Mouse (Mus musculus): Measurements from ENCODE around the gene Ubr7.
A peak's percentile ranks its signal among the peaks of the same experiment; 100 is the strongest.

The Ubr7 gene

GRCm38 (mm10) chr12:102757689-102758402 is at the start of gene Ubr7, which contains the start of the genes Gm28051 and Gon7:
Gene Ubr7 (plus strand): TSS chr12:102757967.
Gene Gm28051 (minus strand): TSS chr12:102757765.
Gene Gon7 (minus strand): TSS chr12:102757803.
- DNase-seq (ENCODE audit: low read depth, low spot score): peak; percentile 97

- DNase-seq (ENCODE audit: low read depth, low spot score): no peak
Measured at GRCm38 (mm10) chr12:102708220-102708619, 49.5 kb upstream of the Ubr7 start.

GRCm38 (mm10) chr12:102709896-102710295 is 47.9 kb upstream of the Ubr7 start:
- DNase-seq (ENCODE audit: low read depth, low spot score): no peak

GRCm38 (mm10) chr12:102710851-102711375 is 46.9 kb upstream of the Ubr7 start:
- DNase-seq (ENCODE audit: low read depth, low spot score): no peak

- DNase-seq (ENCODE audit: low read depth, low spot score): no peak
Measured at GRCm38 (mm10) chr12:102713153-102713865, 44.5 kb upstream of the Ubr7 start.

DNA sequence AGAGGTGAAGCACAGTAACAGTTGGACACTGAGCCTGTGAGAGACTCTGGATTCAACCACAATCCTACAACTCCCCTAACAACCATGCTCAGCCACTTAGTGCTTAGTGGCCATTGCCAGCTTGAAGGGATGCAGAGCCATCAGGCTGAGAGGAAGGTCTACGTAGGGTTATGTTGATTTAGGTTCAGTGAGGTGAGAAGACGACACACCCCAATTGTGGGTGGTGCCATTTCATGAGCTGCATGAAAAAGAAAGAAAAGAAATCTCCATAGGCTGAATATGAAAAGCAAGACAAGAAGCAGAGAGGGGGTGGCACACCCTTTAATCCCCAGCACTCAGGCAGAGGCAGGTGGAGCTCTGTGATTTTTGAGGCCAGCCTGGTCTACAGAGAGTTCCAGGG is 43.7 kb upstream of the Ubr7 start:
- DNase-seq (ENCODE audit: low read depth, low spot score): no peak

DNA sequence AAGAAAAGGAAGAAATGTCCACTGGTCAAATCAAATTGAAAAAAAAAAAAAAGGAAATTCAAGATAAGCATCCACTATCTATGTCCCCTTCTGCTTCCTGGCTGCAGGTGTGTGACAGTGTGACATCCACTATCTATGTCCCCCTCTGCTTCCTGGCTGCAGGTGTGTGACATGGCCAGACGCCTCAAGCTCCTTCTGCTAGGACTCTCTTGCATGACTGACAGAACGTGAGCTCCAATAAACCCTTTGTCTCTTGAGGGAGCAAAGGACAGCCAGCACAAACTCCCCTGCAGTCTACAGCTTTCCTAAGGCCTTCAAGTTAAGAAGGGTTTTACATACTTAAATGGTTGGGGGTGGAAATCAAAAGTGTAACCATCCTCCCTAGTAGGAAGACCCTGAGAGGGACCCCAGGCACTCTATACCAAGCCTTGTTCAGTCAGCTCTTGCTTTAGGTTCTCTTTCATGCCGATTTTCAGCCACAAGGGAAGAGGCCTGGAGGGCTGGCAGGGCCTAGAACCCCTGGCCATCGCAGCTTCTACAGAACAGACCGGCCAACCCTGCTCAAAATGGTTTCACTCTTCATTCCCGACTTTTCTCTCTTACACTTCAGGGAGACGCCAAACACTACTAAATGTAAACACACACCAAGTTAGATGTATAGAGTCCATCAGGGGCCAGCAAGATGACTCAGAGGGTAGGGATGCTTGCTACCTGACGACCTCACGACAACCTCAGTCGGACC is 42.9 kb upstream of the Ubr7 start:
- DNase-seq (ENCODE audit: low read depth, low spot score): no peak

DNA sequence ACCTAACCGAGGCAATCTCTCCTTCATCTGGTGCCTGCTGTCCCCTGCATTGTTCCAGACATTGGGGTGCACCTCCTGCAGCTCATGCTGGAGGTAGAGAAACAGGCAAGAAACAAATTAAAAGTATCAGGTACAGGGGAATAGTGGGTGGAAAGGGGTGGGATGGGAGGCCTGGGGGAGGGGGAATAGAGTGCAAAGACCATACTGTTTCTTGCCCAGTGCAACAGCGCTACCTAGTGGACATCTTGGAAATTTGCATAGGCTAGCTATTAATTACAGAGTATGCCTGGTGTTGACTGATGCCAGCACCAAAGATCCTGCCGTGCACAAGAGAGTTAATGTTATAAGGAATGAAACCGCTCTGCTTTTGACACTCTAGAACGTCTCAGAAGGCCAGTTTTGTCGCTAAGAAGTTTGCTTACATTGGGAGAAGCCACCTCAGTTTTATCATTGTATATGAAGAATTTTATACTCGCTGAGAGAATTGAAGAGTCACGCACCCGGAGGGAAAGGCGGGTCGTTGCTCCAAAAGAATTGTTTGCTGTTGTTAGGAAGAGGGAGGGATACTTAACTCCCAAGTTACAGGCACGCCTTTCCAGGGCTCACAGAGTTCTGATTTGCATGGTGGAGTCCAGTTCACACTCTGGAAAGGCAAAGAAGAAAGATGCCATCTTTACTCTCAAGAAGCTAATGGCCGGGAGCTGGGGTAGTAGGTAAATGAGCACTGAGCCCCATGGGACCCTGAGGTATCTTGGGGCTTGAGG is 38.0 kb upstream of the Ubr7 start:
- peak; percentile 62 for DNase-seq (ENCODE audit: low read depth, low spot score)

- DNase-seq (ENCODE audit: low read depth, low spot score): no peak
Measured at GRCm38 (mm10) chr12:102722451-102722850, 35.3 kb upstream of the Ubr7 start.

DNA sequence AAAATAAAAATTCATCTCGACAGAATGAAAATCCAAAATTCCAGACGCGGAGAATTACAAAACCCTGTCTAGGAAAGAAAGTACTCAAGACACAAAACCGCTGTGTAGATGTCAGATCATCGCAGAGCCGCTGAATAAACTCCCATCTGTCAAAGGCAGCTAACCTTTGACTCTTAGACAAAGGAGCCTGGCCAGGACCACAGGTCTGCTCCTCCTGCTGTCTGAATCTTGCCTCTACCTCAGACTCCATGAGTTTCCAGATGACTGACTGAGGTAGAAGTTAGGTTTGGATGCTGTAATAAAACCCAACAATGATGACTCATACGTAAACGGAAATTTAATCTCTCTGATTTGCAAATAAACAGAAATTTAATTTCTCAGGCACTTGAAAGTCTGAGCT is 34.8 kb upstream of the Ubr7 start:
- DNase-seq (ENCODE audit: low read depth, low spot score): no peak

- no peak for DNase-seq (ENCODE audit: low read depth, low spot score)
Measured at GRCm38 (mm10) chr12:102723861-102724260, 33.9 kb upstream of the Ubr7 start.

DNA sequence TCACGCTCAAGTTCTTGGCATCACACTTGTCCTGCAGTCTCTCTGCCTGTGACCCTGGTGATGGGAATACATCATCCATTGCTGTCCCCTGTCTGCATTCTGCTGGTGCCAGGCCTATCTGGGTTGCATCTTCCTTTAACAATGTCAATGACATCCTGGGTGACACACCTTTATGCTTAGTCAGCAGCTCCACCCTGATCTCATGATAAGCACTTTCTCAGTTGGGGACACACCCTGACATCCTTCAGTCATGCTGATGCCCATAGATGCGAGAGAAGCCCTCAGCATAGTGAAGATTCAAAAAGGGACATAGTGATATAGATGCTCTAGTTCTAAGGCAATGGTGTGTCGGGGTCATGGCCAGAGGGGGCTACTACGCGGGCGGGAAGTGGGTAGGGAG is 32.6 kb upstream of the Ubr7 start:
- peak; percentile 78 for DNase-seq (ENCODE audit: low read depth, low spot score)

DNA sequence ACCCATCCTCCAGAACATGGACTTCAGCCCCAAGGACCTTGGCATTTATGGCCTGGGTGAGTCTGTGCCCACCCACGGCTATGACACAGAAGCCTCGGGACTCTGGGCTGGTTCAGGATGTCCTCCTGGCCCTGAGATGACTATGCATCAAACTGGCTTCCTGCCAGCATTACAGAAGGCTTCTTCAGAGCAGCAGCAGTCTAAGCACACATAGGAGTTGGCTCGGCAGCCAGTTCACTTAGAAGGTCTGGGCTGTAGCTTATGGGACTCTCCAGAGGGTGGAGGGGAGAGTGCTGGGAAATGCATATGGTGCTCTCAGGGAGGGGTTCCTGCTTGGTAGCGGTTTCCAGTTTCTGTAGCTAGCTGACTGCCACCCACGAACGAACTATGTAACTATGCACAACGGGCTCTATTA is 32.0 kb upstream of the Ubr7 start:
- peak; percentile 74 for DNase-seq (ENCODE audit: low read depth, low spot score)

DNA sequence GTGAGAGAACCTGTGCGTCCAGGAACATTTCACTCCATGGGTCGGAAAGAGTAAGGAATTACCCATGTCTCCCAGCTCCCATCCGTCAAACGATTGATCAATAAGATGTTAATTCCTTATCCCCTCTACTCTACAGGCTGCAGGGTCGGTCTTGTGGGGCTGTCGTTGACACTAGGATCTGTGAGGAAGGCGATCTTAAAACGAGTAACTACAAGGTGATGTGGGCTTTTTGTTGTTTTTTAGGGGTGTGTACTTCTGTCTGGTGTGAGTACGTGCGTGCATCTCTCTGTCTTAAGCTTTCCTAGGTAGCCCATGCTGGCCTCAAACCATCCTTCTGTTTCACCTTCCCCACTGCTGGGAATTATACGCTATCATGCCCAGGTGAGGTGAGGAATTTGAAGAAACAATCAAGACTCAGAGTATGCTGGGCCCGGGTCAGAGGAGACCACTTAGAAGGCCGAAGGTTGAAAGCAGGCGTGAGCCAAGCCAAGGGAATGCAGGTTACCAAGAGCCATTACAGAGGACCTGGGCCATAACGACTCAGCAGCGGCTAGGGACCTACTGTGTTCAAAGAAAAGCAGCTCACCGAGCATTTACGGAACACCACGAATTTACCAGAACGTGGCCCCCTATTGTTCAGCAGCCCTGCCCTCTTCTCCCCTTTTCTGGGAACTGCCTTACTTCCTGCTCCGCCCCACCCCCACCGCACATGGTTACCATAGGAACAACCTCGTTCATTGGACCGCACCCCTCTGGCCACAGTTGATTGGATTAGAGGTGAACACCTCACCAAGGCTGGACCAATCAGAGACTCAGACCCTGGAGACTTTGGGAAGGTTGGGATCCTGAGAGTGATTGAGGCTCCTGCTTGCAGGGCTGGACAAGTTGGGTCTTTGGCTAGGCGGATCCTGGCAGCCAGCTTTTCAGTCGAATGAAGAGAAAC is 27.6 kb upstream of the Ubr7 start:
- DNase-seq (ENCODE audit: low read depth, low spot score): peak; percentile 40

- DNase-seq (ENCODE audit: low read depth, low spot score): no peak
Measured at GRCm38 (mm10) chr12:102730798-102731619, 26.8 kb upstream of the Ubr7 start.

GRCm38 (mm10) chr12:102733381-102733780 is 24.4 kb upstream of the Ubr7 start:
- peak; percentile 73 for DNase-seq (ENCODE audit: low read depth, low spot score)

- DNase-seq (ENCODE audit: low read depth, low spot score): no peak
Measured at GRCm38 (mm10) chr12:102739096-102739495, 18.7 kb upstream of the Ubr7 start.

DNA sequence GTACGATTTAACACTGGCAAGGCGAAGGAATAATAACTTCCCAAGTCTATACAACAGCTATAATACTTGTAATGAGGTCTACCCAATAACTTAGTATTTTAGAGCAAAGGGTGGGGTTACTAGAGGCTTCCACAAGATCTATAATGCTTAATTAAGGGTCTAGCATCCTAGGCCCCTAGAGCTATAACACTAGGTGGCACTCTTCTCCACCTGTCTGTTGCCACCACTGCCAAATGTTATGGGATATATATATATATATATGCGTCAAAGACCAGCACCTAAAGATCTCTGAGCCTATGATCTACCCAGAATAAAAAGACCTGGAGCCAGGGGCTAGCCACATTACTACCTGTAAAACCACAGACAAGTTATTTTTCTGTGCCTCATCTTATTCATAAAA is 17.5 kb upstream of the Ubr7 start:
- peak; percentile 66 for DNase-seq (ENCODE audit: low read depth, low spot score)

GRCm38 (mm10) chr12:102742056-102742455 is 15.7 kb upstream of the Ubr7 start:
- DNase-seq (ENCODE audit: low read depth, low spot score): no peak
